Comparison of ENCODE assay signal across 23 mouse cellular contexts in the genomic region with DNA sequence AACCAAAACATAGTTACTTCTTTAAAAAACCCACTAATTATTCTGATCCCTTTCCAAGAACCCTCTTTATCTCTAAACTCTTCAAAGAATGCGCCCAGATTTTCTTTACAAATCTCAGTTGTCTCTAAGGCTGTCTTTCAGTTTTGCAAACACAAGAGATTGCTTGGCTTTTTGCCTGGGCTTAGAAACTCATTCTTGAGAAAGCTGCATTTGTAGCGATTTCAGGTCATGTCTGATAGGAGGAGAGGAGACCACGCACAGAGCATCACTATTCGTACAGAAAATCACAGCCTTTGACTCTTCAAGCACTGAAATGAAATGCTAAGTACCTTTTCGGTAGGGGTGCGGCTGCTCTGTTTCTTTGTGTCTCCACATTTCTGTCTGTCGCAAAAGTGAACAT.
DNase-seq lines count a peak whose midpoint lies in the region; ATAC-seq lines count a peak whose summit lies in the region.
"Had no signal": no experiment of that assay in that cellular context is flagged by ENCODE, and none has a peak within 500 bp of the region (broad histone marks: within the 10 kb centered on the region; RNA-seq: fewer than 3 reads in every experiment).

No protein-coding gene starts in this region.

- H3K4me3 ChIP-seq in embryonic facial prominence, embryonic 14.5 days (ENCODE audit: low read depth, low read length): no peak overlapping the region
- no peak overlapping the region for H3K4me3 ChIP-seq in embryonic facial prominence, embryonic 10.5 days
- H3K4me3 ChIP-seq in midbrain, embryonic 16.5 days (ENCODE audit: low read depth, low read length): no peak overlapping the region
- H3K4me3 ChIP-seq in midbrain, embryonic 13.5 days (replicated peaks): no peak overlapping the region
- H3K4me3 ChIP-seq: erythroblast, embryonic 14.5 days; hindbrain, embryonic 10.5 days; left cerebral cortex, adult 2 months; limb, embryonic 10.5 days; myocyte had no signal

- H3K9ac ChIP-seq in embryonic facial prominence, embryonic 14.5 days (ENCODE audit: low read depth, low read length): no peak overlapping the region
- H3K9ac ChIP-seq in midbrain, embryonic 16.5 days (ENCODE audit: low read depth, low read length): no peak overlapping the region
- no peak overlapping the region for H3K9ac ChIP-seq in midbrain, embryonic 13.5 days (replicated peaks)
- H3K9ac ChIP-seq: liver, postnatal 0 days had no signal

- WGBS in embryonic facial prominence, embryonic 14.5 days: 77% methylated on average over 7 of the region's 7 CpGs
- 86% methylated on average over 7 of the region's 7 CpGs for WGBS in embryonic facial prominence, embryonic 10.5 days
- 44% methylated on average over 7 of the region's 7 CpGs for WGBS in midbrain, embryonic 16.5 days
- 53% methylated on average over 7 of the region's 7 CpGs for WGBS in midbrain, embryonic 13.5 days

- no peak for ATAC-seq in embryonic facial prominence, embryonic 14.5 days (ENCODE audit: low read depth)
- ATAC-seq in midbrain, embryonic 16.5 days: 0 out of 2 replicates have a peak, but pooled peaks have one; percentile 39
- ATAC-seq in midbrain, embryonic 13.5 days: no peak
- ATAC-seq: activated CD4-positive, CD25-positive, alpha-beta regulatory T cell, adult 4 months; CD4-positive, CD25-positive, alpha-beta regulatory T cell, adult 4 months; liver, postnatal 0 days had no signal

- DNase-seq in embryonic facial prominence, embryonic 14.5 days (ENCODE audit: low spot score): peak; percentile 68
- DNase-seq in embryonic facial prominence, embryonic 10.5 days (ENCODE audit: low spot score): no peak
- DNase-seq in left cerebral cortex, postnatal 14 days (ENCODE audit: low spot score in 2 of 2): peak; percentile 9 to 18
- no peak for DNase-seq in left cerebral cortex, adult 18-20 months (ENCODE audit: low spot score in 2 of 2)
- peak; percentile 9 for DNase-seq in lung, postnatal 36 days
- DNase-seq in thymus, adult 18-20 months: no peak
- DNase-seq: adrenal gland, postnatal 14 days; cerebellum, adult 8-10 months; gastrocnemius, postnatal 14 days; heart, adult 18-20 months; kidney, adult 2 months; kidney, postnatal 10 days; liver, postnatal 0 days; thymus, postnatal 4 days had no signal

- no peaks in the 10 kb centered on the region for H3K4me1 ChIP-seq in embryonic facial prominence, embryonic 14.5 days (ENCODE audit: control insufficient read depth, insufficient read depth, low read length)
- H3K4me1 ChIP-seq in embryonic facial prominence, embryonic 10.5 days: no peaks in the 10 kb centered on the region
- no peaks in the 10 kb centered on the region; the same call in 1 of the 2 replicates for H3K4me1 ChIP-seq in midbrain, embryonic 16.5 days (ENCODE audit: control insufficient read depth, insufficient read depth, low read length)
- 0 out of 2 replicates have a peak, but pooled peaks cover 2% of the 10 kb centered on the region for H3K4me1 ChIP-seq in midbrain, embryonic 13.5 days (replicated peaks)
- H3K4me1 ChIP-seq: hindbrain, embryonic 10.5 days; limb, embryonic 10.5 days had no signal

- no peak overlapping the region for H3K27ac ChIP-seq in embryonic facial prominence, embryonic 14.5 days (replicated peaks; ENCODE audit: low read depth, low read length)
- H3K27ac ChIP-seq in embryonic facial prominence, embryonic 10.5 days (replicated peaks): no peak overlapping the region
- H3K27ac ChIP-seq in midbrain, embryonic 16.5 days (ENCODE audit: low read length): no peak overlapping the region
- no peak overlapping the region for H3K27ac ChIP-seq in midbrain, embryonic 13.5 days
- H3K27ac ChIP-seq: hindbrain, embryonic 10.5 days; left cerebral cortex, adult 2 months; limb, embryonic 10.5 days had no signal

- no peaks in the 10 kb centered on the region for H3K9me3 ChIP-seq in embryonic facial prominence, embryonic 14.5 days (ENCODE audit: control insufficient read depth, low read length)
- no peaks in the 10 kb centered on the region for H3K9me3 ChIP-seq in embryonic facial prominence, embryonic 10.5 days
- H3K9me3 ChIP-seq in midbrain, embryonic 16.5 days (replicated peaks; ENCODE audit: control insufficient read depth, low read length, poor library complexity, severe bottlenecking): no peaks in the 10 kb centered on the region
- no peaks in the 10 kb centered on the region for H3K9me3 ChIP-seq in midbrain, embryonic 13.5 days
- H3K9me3 ChIP-seq: hindbrain, embryonic 10.5 days; limb, embryonic 10.5 days had no signal

- H3K27me3 ChIP-seq in embryonic facial prominence, embryonic 14.5 days (replicated peaks; ENCODE audit: control insufficient read depth, insufficient read depth, low read length): no peaks in the 10 kb centered on the region
- no peaks in the 10 kb centered on the region for H3K27me3 ChIP-seq in embryonic facial prominence, embryonic 10.5 days (replicated peaks; ENCODE audit: low read depth, poor library complexity, severe bottlenecking)
- no peaks in the 10 kb centered on the region for H3K27me3 ChIP-seq in midbrain, embryonic 16.5 days (ENCODE audit: control insufficient read depth, insufficient read depth, low read depth, low read length)
- no peaks in the 10 kb centered on the region for H3K27me3 ChIP-seq in midbrain, embryonic 13.5 days

- no peak overlapping the region for H3K4me2 ChIP-seq in embryonic facial prominence, embryonic 14.5 days (ENCODE audit: low read depth, low read length)
- no peak overlapping the region for H3K4me2 ChIP-seq in midbrain, embryonic 16.5 days (ENCODE audit: low read length)
- H3K4me2 ChIP-seq in midbrain, embryonic 13.5 days (replicated peaks): no peak overlapping the region

- intact Hi-C loops in left cerebral cortex, postnatal 14 days (cut with DNase I): no loop called here

- no peaks in the 10 kb centered on the region for H3K36me3 ChIP-seq in embryonic facial prominence, embryonic 14.5 days (ENCODE audit: control insufficient read depth, insufficient read depth, low read length)
- H3K36me3 ChIP-seq in embryonic facial prominence, embryonic 10.5 days (replicated peaks): no peaks in the 10 kb centered on the region
- H3K36me3 ChIP-seq in midbrain, embryonic 16.5 days (ENCODE audit: control insufficient read depth, insufficient read depth, low read length): no peaks in the 10 kb centered on the region
- no peaks in the 10 kb centered on the region for H3K36me3 ChIP-seq in midbrain, embryonic 13.5 days
- H3K36me3 ChIP-seq: hindbrain, embryonic 10.5 days; limb, embryonic 10.5 days had no signal

Comparison
In these comparisons a context has a peak if more than half of its experiments do, and no peak if none do; other contexts are left out.
1. DNase-seq: peak in embryonic facial prominence, embryonic 14.5 days (single experiment), left cerebral cortex, postnatal 14 days (2 of 2) and lung, postnatal 36 days (single experiment); none in embryonic facial prominence, embryonic 10.5 days (single experiment), left cerebral cortex, adult 18-20 months (0 of 2) and thymus, adult 18-20 months (0 of 2).